In genomic region chr2:167230554-167230953, GRCm38 (mm10) we compare ENCODE assay signal across 9 mouse cellular contexts. TPM values are rescaled to one million over a fixed set of nuclear protein-coding genes. Genes with fewer than 3 reads are reported as not detected.
DNase-seq lines count a peak whose midpoint lies in the region; ATAC-seq lines count a peak whose summit lies in the region.
"Had no signal": no experiment of that assay in that cellular context is flagged by ENCODE, and none has a peak within 500 bp of the region (broad histone marks: within the 10 kb centered on the region; RNA-seq: fewer than 3 reads in every experiment).

No protein-coding gene starts in this region.

- no peaks in the 10 kb centered on the region for H3K9me3 ChIP-seq in hindbrain, embryonic 11.5 days (ENCODE audit: control insufficient read depth, low read length)
- no peaks in the 10 kb centered on the region for H3K9me3 ChIP-seq in hindbrain, embryonic 14.5 days (ENCODE audit: control insufficient read depth, low read length)
- H3K9me3 ChIP-seq in forebrain, embryonic 12.5 days, result no peaks in the 10 kb centered on the region

- H3K4me3 ChIP-seq in hindbrain, embryonic 11.5 days (ENCODE audit: low read depth, low read length), result no peak overlapping the region
- H3K4me3 ChIP-seq in hindbrain, embryonic 14.5 days (replicated peaks; ENCODE audit: low read length), result no peak overlapping the region
- H3K4me3 ChIP-seq in forebrain, embryonic 12.5 days (replicated peaks), result 0 out of 2 replicates have a peak overlapping the region, but pooled peaks have one; percentile 8

- H3K4me2 ChIP-seq in hindbrain, embryonic 11.5 days (replicated peaks; ENCODE audit: low read depth, low read length), result peak overlapping the region; percentile 15
- no peak overlapping the region for H3K4me2 ChIP-seq in hindbrain, embryonic 14.5 days (replicated peaks)
- H3K4me2 ChIP-seq in forebrain, embryonic 12.5 days, result peak overlapping the region; percentile 39

- no peaks in the 10 kb centered on the region for H3K27me3 ChIP-seq in hindbrain, embryonic 11.5 days (ENCODE audit: control insufficient read depth, insufficient read depth, low read length)
- no peaks in the 10 kb centered on the region for H3K27me3 ChIP-seq in hindbrain, embryonic 14.5 days (ENCODE audit: control insufficient read depth, insufficient read depth, low read length)
- H3K27me3 ChIP-seq in forebrain, embryonic 12.5 days, result no peaks in the 10 kb centered on the region

- no peak overlapping the region for H3K27ac ChIP-seq in hindbrain, embryonic 11.5 days (ENCODE audit: low read depth, low read length)
- H3K27ac ChIP-seq in hindbrain, embryonic 14.5 days, result no peak overlapping the region
- H3K27ac ChIP-seq in forebrain, embryonic 12.5 days, result no peak overlapping the region; the same call in 1 of the 2 replicates

- no peaks in the 10 kb centered on the region for H3K36me3 ChIP-seq in hindbrain, embryonic 11.5 days (ENCODE audit: control insufficient read depth, insufficient read depth, low read length)
- no peaks in the 10 kb centered on the region for H3K36me3 ChIP-seq in hindbrain, embryonic 14.5 days (replicated peaks; ENCODE audit: control insufficient read depth, insufficient read depth)
- H3K36me3 ChIP-seq in forebrain, embryonic 12.5 days (replicated peaks), result no peaks in the 10 kb centered on the region

- no peaks in the 10 kb centered on the region for H3K4me1 ChIP-seq in hindbrain, embryonic 11.5 days (replicated peaks; ENCODE audit: control insufficient read depth, insufficient read depth, low read length)
- H3K4me1 ChIP-seq in hindbrain, embryonic 14.5 days (replicated peaks; ENCODE audit: control insufficient read depth, insufficient read depth, low read length), result no peaks in the 10 kb centered on the region
- peaks cover 7% of the 10 kb centered on the region for H3K4me1 ChIP-seq in forebrain, embryonic 12.5 days

- 17% methylated on average over 15 of the region's 15 CpGs for WGBS in hindbrain, embryonic 11.5 days
- 7% methylated on average over 15 of the region's 15 CpGs for WGBS in hindbrain, embryonic 14.5 days
- WGBS in forebrain, embryonic 12.5 days, result 8% methylated on average over 15 of the region's 15 CpGs

- no peak overlapping the region for H3K9ac ChIP-seq in hindbrain, embryonic 11.5 days (ENCODE audit: low read depth, low read length)
- H3K9ac ChIP-seq in hindbrain, embryonic 14.5 days, result no peak overlapping the region
- peak overlapping the region; percentile 12; the same call in 1 of the 2 replicates for H3K9ac ChIP-seq in forebrain, embryonic 12.5 days

- peak; percentile 60 for DNase-seq in hindbrain, embryonic 11.5 days (ENCODE audit: low spot score)
- no peak for DNase-seq in hindbrain, embryonic 14.5 days (ENCODE audit: low spot score)
- DNase-seq in R1 (ENCODE audit: low read depth, low spot score), result peak; percentile 78
- DNase-seq in ovary, postnatal 10 days (ENCODE audit: low spot score), result no peak
- DNase-seq in layer of hippocampus, adult 9-11 months, result no peak
- no peak for DNase-seq in right cerebral cortex, adult 18-20 months
- DNase-seq: kidney, adult 18-20 months had no signal

- no peak for ATAC-seq in hindbrain, embryonic 11.5 days (ENCODE audit: low FRiP score)
- ATAC-seq in hindbrain, embryonic 14.5 days (ENCODE audit: low FRiP score), result no peak
- ATAC-seq in forebrain, embryonic 12.5 days (ENCODE audit: low FRiP score), result peak; percentile 57; the same call in 1 of the 2 replicates
- ATAC-seq in megakaryocyte-erythroid progenitor cell, adult 5-6 weeks (replicated peaks; ENCODE audit: low FRiP score, low TSS enrichment, poor library complexity, severe bottlenecking), result 0 out of 2 replicates have a peak, but pooled peaks have one; percentile 32

RNA-seq across cellular contexts. Expression of gene Ptgis, which starts 9.8 kb away (rescaled TPM):
- polyA plus RNA-seq in hindbrain, embryonic 11.5 days (2014; fragmentation: Nextera tagmentation; extraction: Ambion mirVana), result 7.4 and 10.5 TPM in 2 replicates
- polyA plus RNA-seq in hindbrain, embryonic 14.5 days (2014; fragmentation: Nextera tagmentation; extraction: Ambion mirVana), result 3.8 and 4.9 TPM in 2 replicates
- 4.8 and 6.0 TPM in 2 replicates for polyA plus RNA-seq in forebrain, embryonic 12.5 days (2016; fragmentation: Nextera tagmentation; extraction: Ambion mirVana)
- not detected in 2 replicates for total RNA-seq in megakaryocyte-erythroid progenitor cell, adult 5-6 weeks (2014; fragmentation: Nextera tagmentation)
- total RNA-seq in megakaryocyte-erythroid progenitor cell, adult 5-6 weeks (2017), result not detected in 2 replicates

RNA-seq across cellular contexts. Expression of gene Kcnb1, which starts 40.6 kb away (rescaled TPM):
- 0.66 and 0.69 TPM in 2 replicates for polyA plus RNA-seq in hindbrain, embryonic 11.5 days (2014; fragmentation: Nextera tagmentation; extraction: Ambion mirVana)
- 3.5 and 3.9 TPM in 2 replicates for polyA plus RNA-seq in hindbrain, embryonic 14.5 days (2014; fragmentation: Nextera tagmentation; extraction: Ambion mirVana)
- polyA plus RNA-seq in forebrain, embryonic 12.5 days (2016; fragmentation: Nextera tagmentation; extraction: Ambion mirVana), result 1.3 and 1.8 TPM in 2 replicates
- 0.35 and 1.4 TPM in 2 replicates for total RNA-seq in megakaryocyte-erythroid progenitor cell, adult 5-6 weeks (2014; fragmentation: Nextera tagmentation)
- 0.04 TPM in 1 of 2 replicates, not detected in the other for total RNA-seq in megakaryocyte-erythroid progenitor cell, adult 5-6 weeks (2017)

Comparison
In these comparisons a context has a peak if more than half of its experiments do, and no peak if none do; other contexts are left out.
1. DNase-seq: peak in hindbrain, embryonic 11.5 days (single experiment) and R1 (single experiment); none in hindbrain, embryonic 14.5 days (single experiment), ovary, postnatal 10 days (single experiment), layer of hippocampus, adult 9-11 months (single experiment) and right cerebral cortex, adult 18-20 months (single experiment).
2. ATAC-seq: peak in forebrain, embryonic 12.5 days (single experiment) and megakaryocyte-erythroid progenitor cell, adult 5-6 weeks (single experiment); none in hindbrain, embryonic 11.5 days (single experiment) and hindbrain, embryonic 14.5 days (single experiment).